ENCODE assay signal across 10 mouse cellular contexts in genomic region chr13:39307845-39308244, GRCm38 (mm10).
DNase-seq lines count a peak whose midpoint lies in the region; ATAC-seq lines count a peak whose summit lies in the region.
"Had no signal": no experiment of that assay in that cellular context is flagged by ENCODE, and none has a peak within 500 bp of the region (broad histone marks: within the 10 kb centered on the region; RNA-seq: fewer than 3 reads in every experiment).

No protein-coding gene starts in this region.

- intact Hi-C loops in gastrocnemius, postnatal 14 days (cut with DNase I; ENCODE audit: low total_unique reads): no loop called here
- intact Hi-C loops in left cerebral cortex, postnatal 4 days (cut with DNase I): no loop called here
- intact Hi-C loops in left cerebral cortex, postnatal 36 days (cut with DNase I): no loop called here

- peak; percentile 4 for DNase-seq in gastrocnemius, postnatal 14 days
- DNase-seq in gastrocnemius, adult 8-10 months (ENCODE audit: low spot score in 2 of 2): no peak
- DNase-seq in left cerebral cortex, postnatal 4 days: peak; percentile 68
- no peak for DNase-seq in left cerebral cortex, postnatal 36 days (ENCODE audit: low spot score in 2 of 2)
- peak; percentile 66 for DNase-seq in 3T3-L1 (ENCODE audit: low read depth, low spot score)
- DNase-seq in adipocyte (ENCODE audit: low spot score): peak; percentile 43
- DNase-seq: cerebellum, adult 9-11 months had no signal

- no peak for ATAC-seq in frontal cortex, adult (ENCODE audit: low TSS enrichment)
- ATAC-seq: forebrain, embryonic 15.5 days; intestine, embryonic 15.5 days had no signal

Comparison
In these comparisons a context has a peak if more than half of its experiments do, and no peak if none do; other contexts are left out.
1. DNase-seq: peak in gastrocnemius, postnatal 14 days (single experiment), left cerebral cortex, postnatal 4 days (single experiment), 3T3-L1 (single experiment) and adipocyte (single experiment); none in gastrocnemius, adult 8-10 months (0 of 2) and left cerebral cortex, postnatal 36 days (0 of 2).